Mouse (Mus musculus): ENCODE data around the gene Hyls1.

- TF ChIP-seq CTCF (IDR thresholded peaks at IDR 0.05; ENCODE audit: insufficient read depth, low read depth, low read length) (peak; percentile 31; the same call in 1 of the 2 replicates), POLR2A (IDR thresholded peaks at IDR 0.05; ENCODE audit: insufficient read depth, low read depth, low read length) (no peak)
Observed at GRCm38 (mm10) chr9:35523941-35524411, 46.2 kb downstream of the Hyls1 start.
